Mouse (Mus musculus) intestine, postnatal 0 days (tissue): ENCODE data around the gene Tnnt3. TPM values are rescaled to one million over a fixed set of nuclear protein-coding genes. Genes with fewer than 3 reads are reported as not detected.

Experiments
- ATAC-seq: fragments of 200-750 bp; cut with Nextera tagmentation; 2 replicates; pipeline ENCODE4 v1.8.0; 2017; ENCODE audit warnings: mild to moderate bottlenecking, moderate TSS enrichment, moderate library complexity
- H3K27ac ChIP-seq: fragments of 300-500 bp; sonication (generic); 2 replicates; pipeline ENCODE4 v1.5.1; 2014; ENCODE audit warnings: mild to moderate bottlenecking, low read depth, low read length, moderate library complexity
- H3K27me3 ChIP-seq: fragments of 300-500 bp; sonication (generic); replicated peaks from 2 replicates; pipeline ENCODE4 v1.6.1; 2014; ENCODE audit warnings: low read length, mixed read lengths; ENCODE audit not compliant: control insufficient read depth, insufficient read depth
- H3K36me3 ChIP-seq: fragments of 300-500 bp; sonication (generic); 2 replicates; pipeline ENCODE4 v1.6.1; 2014; ENCODE audit warnings: mild to moderate bottlenecking, moderate library complexity; ENCODE audit not compliant: control insufficient read depth, insufficient read depth
- H3K4me1 ChIP-seq: fragments of 300-500 bp; sonication (generic); replicated peaks from 2 replicates; pipeline ENCODE4 v1.6.1; 2014; ENCODE audit warnings: antibody characterized with exemption, low read length, mixed read lengths; ENCODE audit not compliant: control insufficient read depth, insufficient read depth
- H3K4me2 ChIP-seq: fragments of 300-500 bp; sonication (generic); replicated peaks from 2 replicates; pipeline ENCODE4 v1.6.1; 2014; ENCODE audit warnings: low read depth, mild to moderate bottlenecking, moderate library complexity
- H3K4me3 ChIP-seq: fragments of 300-500 bp; sonication (generic); 2 replicates; pipeline ENCODE4 v1.5.1; 2014; ENCODE audit warnings: low read depth, low read length
- H3K9ac ChIP-seq: fragments of 300-500 bp; sonication (generic); 2 replicates; pipeline ENCODE4 v1.6.1; 2014; ENCODE audit warnings: mild to moderate bottlenecking, low read depth, low read length
- H3K9me3 ChIP-seq: fragments of 300-500 bp; sonication (generic); 2 replicates; pipeline ENCODE4 v1.6.1; 2016; ENCODE audit warnings: mixed run types; ENCODE audit not compliant: control insufficient read depth
- CTCF ChIP-seq: sonication (generic); IDR thresholded peaks from 2 replicates; pipeline ENCODE4 v1.5.1; 2016; ENCODE audit warnings: low read depth, mild to moderate bottlenecking, control low read depth, antibody characterized with exemption, moderate library complexity
- WGBS: fragments of 180-500 bp; shearing (Covaris S2); extraction: QIAGEN DNeasy Blood & Tissue Kit; methylation state at CpG from one replicate; pipeline ENCODE4 v1.1.7; 2014; 5-methylcytosine and 5-hydroxymethylcytosine counted together
- polyA plus RNA-seq: library from polyadenylated mRNA; unstranded; fragments of >200 nt; fragmentation: Nextera tagmentation; extraction: Ambion mirVana; gene quantifications from 2 replicates; pipeline ENCODE4 v1.2.1, GENCODE M21; 2015

Tnnt3 gene
- polyA plus RNA-seq, 1 experiment from 2014 or later, result 3.0 TPM

GRCm38 (mm10) chr7:142482256-142482609 lies 16.4 kb upstream of the Tnnt3 start:
- H3K4me1 ChIP-seq, result peaks cover 4% of the 10 kb centered on the region; the same call in 1 of the 2 replicates
- H3K4me3 ChIP-seq, result no peak overlapping the region

GRCm38 (mm10) chr7:142483136-142483535 lies 15.5 kb upstream of the Tnnt3 start:
- TF ChIP-seq CTCF, result no peak
- peaks cover 4% of the 10 kb centered on the region; the same call in 1 of the 2 replicates for H3K4me1 ChIP-seq
- no peaks in the 10 kb centered on the region for H3K27me3 ChIP-seq
- WGBS, result 56% methylated on average over 11 of the region's 11 CpGs
- no peaks in the 10 kb centered on the region for H3K9me3 ChIP-seq
- ATAC-seq, result 0 out of 2 replicates have a peak, but pooled peaks have one; percentile 18
- no peak overlapping the region for H3K4me2 ChIP-seq
- H3K9ac ChIP-seq, result no peak overlapping the region
- H3K27ac ChIP-seq, result peak overlapping the region; percentile 92
- peaks cover 25% of the 10 kb centered on the region for H3K36me3 ChIP-seq
- H3K4me3 ChIP-seq, result no peak overlapping the region

More at GRCm38 (mm10) chr7:142482256-142482609, 16.4 kb upstream of the Tnnt3 start:
- ATAC-seq, result peak; percentile 12; the same call in 1 of the 2 replicates
- peak overlapping the region; percentile 92 for H3K27ac ChIP-seq
- WGBS, result 40% methylated on average over 6 of the region's 6 CpGs
- peak overlapping the region; percentile 54 for H3K4me2 ChIP-seq
- H3K36me3 ChIP-seq, result peaks cover 25% of the 10 kb centered on the region
- peak overlapping the region; percentile 40; the same call in 1 of the 2 replicates for H3K9ac ChIP-seq
- no peak for TF ChIP-seq CTCF
- H3K27me3 ChIP-seq, result no peaks in the 10 kb centered on the region
- H3K9me3 ChIP-seq, result no peaks in the 10 kb centered on the region

- Histone ChIP-seq H3K36me3 (peaks cover 38% of the 10 kb centered on the region), H3K4me1 (peaks cover 4% of the 10 kb centered on the region; the same call in 1 of the 2 replicates), H3K4me3 (no peak overlapping the region), H3K27me3 (no peaks in the 10 kb centered on the region), H3K27ac (peak overlapping the region; percentile 62), H3K4me2 (no peak overlapping the region), H3K9me3 (no peaks in the 10 kb centered on the region), H3K9ac (no peak overlapping the region)
- WGBS, result 62% methylated on average over 12 of the region's 12 CpGs
- no peak for ATAC-seq
- TF ChIP-seq CTCF, result no peak
Measured at GRCm38 (mm10) chr7:142484780-142485179, 13.9 kb upstream of the Tnnt3 start.

GRCm38 (mm10) chr7:142486751-142487162 lies 11.9 kb upstream of the Tnnt3 start:
- Histone ChIP-seq H3K4me2 (no peak overlapping the region), H3K9ac (no peak overlapping the region), H3K36me3 (peaks cover 48% of the 10 kb centered on the region), H3K27me3 (no peaks in the 10 kb centered on the region), H3K4me3 (no peak overlapping the region), H3K27ac (0 out of 2 replicates have a peak overlapping the region, but pooled peaks have one; percentile 35), H3K9me3 (no peaks in the 10 kb centered on the region), H3K4me1 (no peaks in the 10 kb centered on the region)
- ATAC-seq, result no peak
- TF ChIP-seq CTCF, result no peak
- WGBS, result 71% methylated on average over 8 of the region's 8 CpGs

- Histone ChIP-seq H3K27me3 (no peaks in the 10 kb centered on the region), H3K4me3 (no peak overlapping the region), H3K9ac (no peak overlapping the region), H3K9me3 (no peaks in the 10 kb centered on the region), H3K36me3 (peaks cover 48% of the 10 kb centered on the region), H3K4me1 (no peaks in the 10 kb centered on the region), H3K4me2 (no peak overlapping the region; the same call in 1 of the 2 replicates), H3K27ac (peak overlapping the region; percentile 35; the same call in 1 of the 2 replicates)
- WGBS, result 32% methylated on average over 9 of the region's 9 CpGs
- ATAC-seq, result peak; percentile 48
- TF ChIP-seq CTCF, result peak; percentile 82
Measured at GRCm38 (mm10) chr7:142487341-142487859, 11.2 kb upstream of the Tnnt3 start.

- no peaks in the 10 kb centered on the region for H3K9me3 ChIP-seq
- peaks cover 48% of the 10 kb centered on the region for H3K36me3 ChIP-seq
- no peaks in the 10 kb centered on the region for H3K27me3 ChIP-seq
- H3K4me3 ChIP-seq, result no peak overlapping the region
- 76% methylated on average over 3 of the region's 3 CpGs for WGBS
- H3K27ac ChIP-seq, result no peak overlapping the region
- no peak overlapping the region for H3K9ac ChIP-seq
- ATAC-seq, result no peak
- no peak overlapping the region for H3K4me2 ChIP-seq
- no peaks in the 10 kb centered on the region for H3K4me1 ChIP-seq
- no peak for TF ChIP-seq CTCF
Measured at GRCm38 (mm10) chr7:142488053-142488452, 10.6 kb upstream of the Tnnt3 start.

GRCm38 (mm10) chr7:142493535-142493934 lies 5.1 kb upstream of the Tnnt3 start:
- no peak overlapping the region for H3K27ac ChIP-seq
- H3K9ac ChIP-seq, result no peak overlapping the region
- no peaks in the 10 kb centered on the region for H3K4me1 ChIP-seq
- H3K36me3 ChIP-seq, result peaks cover 23% of the 10 kb centered on the region
- ATAC-seq, result no peak
- WGBS, result 66% methylated on average over 8 of the region's 8 CpGs
- H3K4me2 ChIP-seq, result no peak overlapping the region
- TF ChIP-seq CTCF, result no peak
- H3K9me3 ChIP-seq, result no peaks in the 10 kb centered on the region
- no peaks in the 10 kb centered on the region for H3K27me3 ChIP-seq
- H3K4me3 ChIP-seq, result no peak overlapping the region
